Mouse (Mus musculus): ENCODE measurements at regions not wholly inside any gene's neighbourhood (a gene's known extent, or its start where the extent isn't known, plus 50 kb on each side); places are given as distances from the start of the nearest gene placed in this dataset.

DNA sequence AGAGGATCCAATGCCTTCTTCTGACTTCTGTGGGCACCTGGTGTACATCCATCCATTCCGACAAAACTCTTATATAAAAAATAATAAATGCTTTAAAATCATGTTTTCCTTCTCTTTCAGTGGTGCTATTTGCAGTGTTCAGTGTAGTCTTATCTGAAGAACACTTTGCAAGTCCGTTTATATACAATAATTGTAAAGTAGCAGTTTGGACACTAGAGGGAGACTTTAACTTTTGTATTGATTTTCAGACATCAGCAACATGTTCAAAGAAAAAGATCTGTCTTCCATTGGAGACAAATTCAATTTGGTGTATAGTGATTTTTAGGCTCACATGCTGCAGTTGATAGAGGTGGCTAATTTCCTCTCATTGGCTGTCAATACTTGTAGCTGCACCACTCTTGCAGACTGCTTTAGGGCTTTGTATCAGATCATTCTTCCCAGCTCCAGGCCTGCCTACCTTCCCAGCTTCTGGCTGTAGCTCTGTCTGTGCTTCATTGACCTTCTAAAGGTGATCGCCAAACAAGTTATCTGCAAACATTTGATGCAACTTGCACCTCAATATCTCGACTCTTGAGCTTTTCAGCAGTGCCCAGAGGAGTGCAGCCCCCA lies 74.8 kb upstream of the Sult1c1 start:
- DNase-seq (ENCODE audit: low spot score in 2 of 2), result no peak

DNA sequence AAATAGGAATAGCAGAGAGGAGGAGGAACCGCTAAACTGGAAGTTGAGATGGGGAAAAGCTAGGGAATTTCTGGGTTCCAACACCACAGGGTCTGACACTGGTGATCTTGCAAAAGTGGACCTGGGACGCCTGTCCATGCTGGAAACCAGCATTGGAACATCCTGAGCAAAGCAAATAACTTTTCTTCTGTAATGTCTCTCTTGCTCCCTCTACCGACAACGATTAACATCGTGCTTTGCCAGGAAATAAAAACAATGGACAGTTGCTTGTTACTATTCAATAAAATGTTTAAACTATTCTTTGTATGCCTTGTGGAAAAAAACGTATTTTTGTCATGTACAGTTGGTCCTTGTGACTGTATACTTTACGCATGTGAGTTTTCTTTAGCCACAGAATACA lies 70.8 kb upstream of the Sult1c1 start:
- peak in 1 of 2 experiments; percentile 1 for DNase-seq (ENCODE audit: low spot score in 2 of 2)

All from right cerebral cortex, postnatal 36 days (tissue).